Mouse (Mus musculus) central nervous system, embryonic 14 days (tissue): Measurements from ENCODE around the gene Tufm. TPM values are rescaled to one million over a fixed set of nuclear protein-coding genes. Genes with fewer than 3 reads are reported as not detected.

Source experiments
- polyA plus RNA-seq: library from polyadenylated mRNA; depleted of rRNA; stranded (reverse); fragments of >200 nt; gene quantifications from 2 replicates; pipeline ENCODE4 v1.2.3, GENCODE M21; 2012; rRNA removed

Gene Tufm
- polyA plus RNA-seq: 113 and 115 TPM in 2 replicates

GRCm38 (mm10) chr7:126487052-126487483 lies at the start of gene Tufm:
Tufm (plus strand) TSS chr7:126487361.

GRCm38 (mm10) chr7:126463004-126463403 lies 24.2 kb upstream of the Tufm start, which contains the start of gene Atp2a1:
Atp2a1 (minus strand) TSS chr7:126463108.

GRCm38 (mm10) chr7:126474993-126475581 lies 12.1 kb upstream of the Tufm start, which contains the start of gene Sh2b1:
Sh2b1 (minus strand) TSS chr7:126475424.

GRCm38 (mm10) chr7:126503273-126503878 lies 16.2 kb downstream of the Tufm start, which contains the start of gene Atxn2l:
Atxn2l (minus strand) TSS chr7:126503437.

Other genes starting within 250 kb of the Tufm start
- gene Sbk1, start 214.7 kb upstream of the Tufm start, polyA plus RNA-seq: 308 and 368 TPM in 2 replicates
- 2.3 and 3.1 TPM in 2 replicates for gene Lat, start 117.8 kb upstream of the Tufm start, polyA plus RNA-seq
- gene Spns1, start 109.9 kb upstream of the Tufm start, polyA plus RNA-seq: 169 and 177 TPM in 2 replicates
- gene Nfatc2ip, start 90.6 kb upstream of the Tufm start, polyA plus RNA-seq: 12.3 and 14.0 TPM in 2 replicates
- 0.06 and 0.09 TPM in 2 replicates for gene Cd19, start 72.5 kb upstream of the Tufm start, polyA plus RNA-seq
- gene Rabep2, start 58.6 kb upstream of the Tufm start, polyA plus RNA-seq: 25.2 and 30.6 TPM in 2 replicates
- 0.54 and 17.8 TPM in 2 replicates for gene Atp2a1, start 24.3 kb upstream of the Tufm start, polyA plus RNA-seq
- gene Sh2b1, start 11.9 kb upstream of the Tufm start, polyA plus RNA-seq: 84.3 and 86.1 TPM in 2 replicates
- gene Atxn2l, start 16.1 kb downstream of the Tufm start, polyA plus RNA-seq: 171 and 200 TPM in 2 replicates
- 129 and 135 TPM in 2 replicates for gene Eif3c, start 79.0 kb downstream of the Tufm start, polyA plus RNA-seq
- gene Apobr, start 97.6 kb downstream of the Tufm start, polyA plus RNA-seq: 0.49 and 0.66 TPM in 2 replicates
- gene Cln3, start 98.5 kb downstream of the Tufm start, polyA plus RNA-seq: 49.6 and 55.6 TPM in 2 replicates
- gene Il27, start 107.6 kb downstream of the Tufm start, polyA plus RNA-seq: 0.11 TPM in 1 of 2 replicates, not detected in the other
- 7.5 and 10.1 TPM in 2 replicates for gene Nupr1, start 143.5 kb downstream of the Tufm start, polyA plus RNA-seq
- 57.0 and 60.0 TPM in 2 replicates for gene Sgf29, start 161.9 kb downstream of the Tufm start, polyA plus RNA-seq
- 2.0 and 3.4 TPM in 2 replicates for gene Sult1a1, start 189.1 kb downstream of the Tufm start, polyA plus RNA-seq
- 60.3 and 69.1 TPM in 2 replicates for gene Bola2, start 208.0 kb downstream of the Tufm start, polyA plus RNA-seq
- gene Slx1b, start 208.4 kb downstream of the Tufm start, polyA plus RNA-seq: 43.9 and 47.4 TPM in 2 replicates
- gene Coro1a, start 220.4 kb downstream of the Tufm start, polyA plus RNA-seq: 87.6 and 91.0 TPM in 2 replicates